Mouse (Mus musculus): Measurements from ENCODE around the gene Adgrl4.

The Adgrl4 gene

GRCm38 (mm10) chr3:151511184-151511583 is 73.5 kb downstream of the Adgrl4 start:
- no peak for DNase-seq

- no peak for DNase-seq
Observed at GRCm38 (mm10) chr3:151547182-151547581, 109.5 kb downstream of the Adgrl4 start.

GRCm38 (mm10) chr3:151551002-151551401 is 113.3 kb downstream of the Adgrl4 start:
- no peak for DNase-seq

- DNase-seq = no peak
Observed at GRCm38 (mm10) chr3:151556635-151557034, 118.9 kb downstream of the Adgrl4 start.

GRCm38 (mm10) chr3:151557125-151557524 is 119.4 kb downstream of the Adgrl4 start:
- DNase-seq = no peak

GRCm38 (mm10) chr3:151557607-151558006 is 119.9 kb downstream of the Adgrl4 start:
- DNase-seq = no peak

- no peak for DNase-seq
Observed at GRCm38 (mm10) chr3:151558374-151558773, 120.7 kb downstream of the Adgrl4 start.

GRCm38 (mm10) chr3:151565664-151566621 is 128.3 kb downstream of the Adgrl4 start:
- peak; percentile 48 for DNase-seq

- peak; percentile 41 for DNase-seq
Observed at GRCm38 (mm10) chr3:151566629-151567028, 128.9 kb downstream of the Adgrl4 start.

- no peak for DNase-seq
Observed at GRCm38 (mm10) chr3:151567541-151567940, 129.9 kb downstream of the Adgrl4 start.

- no peak for DNase-seq
Observed at GRCm38 (mm10) chr3:151572089-151572488, 134.4 kb downstream of the Adgrl4 start.

- DNase-seq = no peak
Observed at GRCm38 (mm10) chr3:151575292-151575691, 137.6 kb downstream of the Adgrl4 start.

- no peak for DNase-seq
Observed at GRCm38 (mm10) chr3:151576155-151576554, 138.5 kb downstream of the Adgrl4 start.

GRCm38 (mm10) chr3:151591904-151592303 is 154.2 kb downstream of the Adgrl4 start:
- no peak for DNase-seq
